Mouse (Mus musculus) olfactory bulb, adult 2 months (tissue): Measurements from ENCODE around the gene Cfap43. TPM values are rescaled to one million over a fixed set of nuclear protein-coding genes. Genes with fewer than 3 reads are reported as not detected.

Experiments
- H3K27ac ChIP-seq: fragments of 200-500 bp; 2 replicates; pipeline ENCODE4 v1.5.1; 2012; ENCODE audit warnings: low read depth, low read length; ENCODE audit not compliant: insufficient read depth
- H3K4me1 ChIP-seq: fragments of 200-500 bp; 2 replicates; pipeline ENCODE4 v1.6.1; 2012; ENCODE audit warnings: low read length; ENCODE audit not compliant: control insufficient read depth, insufficient read depth
- H3K4me3 ChIP-seq: fragments of 200-500 bp; 2 replicates; pipeline ENCODE4 v1.5.1; 2012; ENCODE audit warnings: mild to moderate bottlenecking, low read depth, low read length, moderate library complexity; ENCODE audit not compliant: insufficient read depth
- CTCF ChIP-seq: fragments of 200-500 bp; IDR thresholded peaks from 2 replicates; pipeline ENCODE4 v1.5.1; 2012; ENCODE audit warnings: low read depth, mild to moderate bottlenecking, low read length, moderate library complexity; ENCODE audit not compliant: insufficient read depth
- POLR2A ChIP-seq: fragments of 200-500 bp; IDR thresholded peaks from 2 replicates; pipeline ENCODE4 v1.6.1; 2012; ENCODE audit warnings: mild to moderate bottlenecking, low read depth, low read length, moderate library complexity; ENCODE audit not compliant: insufficient read depth
- WGBS: fragments of 180-500 bp; shearing (Covaris S2); methylation state at CpG from one replicate; pipeline ENCODE4 v1.1.7; 2018; 5-methylcytosine and 5-hydroxymethylcytosine counted together
- polyA plus RNA-seq: library from polyadenylated mRNA; stranded (reverse); fragments of >200 nt; gene quantifications from 2 replicates; pipeline ENCODE4 v1.2.4, GENCODE M21; 2012; ENCODE audit warnings: low replicate concordance; ENCODE audit not compliant: missing spikeins, insufficient read depth, insufficient read length

The Cfap43 gene
- polyA plus RNA-seq, 1 experiment = not detected

DNA sequence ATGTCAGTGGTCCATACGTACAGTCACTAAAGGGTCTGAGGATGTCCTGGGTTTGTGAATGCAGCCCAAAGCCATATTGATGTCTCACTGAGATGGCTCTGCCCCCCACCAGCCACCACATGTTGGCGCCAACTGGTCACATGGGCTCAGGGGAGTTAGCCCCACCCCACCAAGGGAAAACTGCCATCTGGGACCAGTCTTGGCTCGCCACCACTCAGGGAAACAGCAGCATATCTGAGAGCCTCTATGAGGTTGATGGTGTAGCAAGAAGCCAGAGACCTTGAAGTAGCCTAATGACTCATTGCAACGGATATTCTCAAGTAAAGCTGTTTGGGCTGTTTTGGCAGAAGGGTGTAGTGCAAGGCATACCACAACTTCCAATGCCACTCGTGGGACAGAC is 95.1 kb downstream of the Cfap43 start:
- WGBS = 82% methylated on average over 5 of the region's 5 CpGs
- TF ChIP-seq POLR2A = no peak
- no peak for TF ChIP-seq CTCF
- Histone ChIP-seq H3K27ac (no peak overlapping the region), H3K4me3 (no peak overlapping the region), H3K4me1 (peaks cover 10% of the 10 kb centered on the region)

DNA sequence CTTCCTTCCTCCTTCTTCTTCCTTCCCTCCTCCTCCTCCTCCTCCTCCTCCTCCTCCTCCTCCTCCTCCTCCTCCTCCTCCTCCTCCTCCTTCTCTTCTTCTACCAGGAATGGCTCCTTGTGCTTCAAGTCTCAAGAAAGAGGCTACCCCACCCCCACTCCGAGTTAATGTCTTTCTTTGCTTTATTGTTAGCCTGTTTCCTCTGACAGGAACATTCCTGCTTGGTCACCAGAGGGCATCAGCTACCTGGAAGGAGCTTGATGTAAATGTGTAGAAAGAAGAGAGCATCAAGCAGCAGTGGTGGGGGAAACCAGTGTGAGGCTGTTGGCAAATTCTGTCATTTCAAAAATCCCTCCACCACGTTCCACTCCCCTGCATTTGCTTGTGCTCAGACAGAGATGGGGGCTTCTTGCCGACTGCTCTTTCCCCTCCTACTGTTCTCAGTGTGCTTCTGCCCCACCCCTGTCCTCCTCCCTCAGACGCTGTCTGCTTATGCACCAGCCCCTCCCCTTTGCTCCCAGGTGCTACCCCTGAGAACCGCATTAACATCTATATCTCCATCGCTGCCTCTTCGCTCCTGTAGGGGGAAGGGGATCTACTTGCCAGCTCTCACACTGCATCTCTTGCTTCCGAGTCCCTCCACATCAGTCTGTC is 96.8 kb downstream of the Cfap43 start:
- Histone ChIP-seq H3K27ac (no peak overlapping the region), H3K4me3 (no peak overlapping the region), H3K4me1 (peaks cover 10% of the 10 kb centered on the region)
- WGBS = 24% methylated on average over 8 of the region's 8 CpGs
- no peak for TF ChIP-seq CTCF
- TF ChIP-seq POLR2A = no peak

DNA sequence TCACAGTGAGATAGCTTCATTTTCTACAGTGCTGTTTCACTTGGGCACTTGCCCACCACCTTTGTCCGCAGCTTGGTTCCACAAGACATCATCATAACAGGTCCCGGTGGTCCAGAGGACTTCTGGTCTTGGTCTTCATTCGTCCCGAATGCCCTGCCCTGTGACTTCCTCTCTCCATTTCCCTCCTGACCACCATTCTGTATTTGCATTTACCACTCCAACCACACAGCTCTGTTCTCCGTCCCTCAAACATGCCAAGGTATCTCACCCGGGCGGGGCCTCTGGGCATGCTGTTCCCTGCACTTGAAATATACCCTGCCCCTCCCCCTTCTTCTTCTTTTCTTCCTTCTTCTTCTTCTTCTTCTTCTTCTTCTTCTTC is 97.6 kb downstream of the Cfap43 start:
- H3K4me3 ChIP-seq = no peak overlapping the region
- H3K27ac ChIP-seq = no peak overlapping the region
- 61% methylated on average over 7 of the region's 7 CpGs for WGBS
- TF ChIP-seq CTCF = no peak
- no peak for TF ChIP-seq POLR2A
- H3K4me1 ChIP-seq = peaks cover 10% of the 10 kb centered on the region

DNA sequence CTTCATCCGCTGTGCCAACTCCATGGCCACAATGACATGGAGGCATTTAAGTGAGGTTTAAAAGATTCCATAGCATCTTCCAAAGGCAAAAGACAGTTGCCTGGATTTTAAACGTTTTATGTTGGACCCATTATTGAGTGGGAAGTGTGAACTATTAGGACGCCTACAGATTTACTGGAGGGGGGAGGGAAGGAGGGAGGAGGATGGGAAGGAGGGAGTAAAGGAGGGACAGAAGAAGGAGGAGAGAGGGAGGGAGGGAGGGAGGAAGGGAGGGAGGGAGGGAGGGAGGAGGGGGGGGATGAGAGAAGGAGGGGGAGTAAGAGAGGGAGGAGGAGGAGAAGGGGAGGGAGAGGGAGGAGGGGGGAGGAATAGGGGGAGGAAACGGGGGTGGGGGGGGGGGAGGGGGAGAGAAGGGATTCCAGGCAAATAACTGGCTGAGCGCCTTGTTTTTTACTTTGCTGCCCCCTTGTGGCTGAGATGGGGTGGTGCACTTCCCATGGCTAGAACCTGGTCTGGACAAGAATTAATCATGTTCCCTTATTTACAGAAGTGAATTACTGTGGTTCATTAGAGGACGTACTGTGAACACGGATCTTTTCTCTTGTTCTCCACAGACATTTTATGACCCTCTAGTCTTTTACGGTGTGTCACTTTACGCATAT is 98.1 kb downstream of the Cfap43 start:
- no peak overlapping the region for H3K4me3 ChIP-seq
- WGBS = 17% methylated on average over 8 of the region's 9 CpGs
- peaks cover 10% of the 10 kb centered on the region for H3K4me1 ChIP-seq
- H3K27ac ChIP-seq = no peak overlapping the region
- peak; percentile 22; the same call in 1 of the 2 replicates for TF ChIP-seq CTCF
- no peak for TF ChIP-seq POLR2A

DNA sequence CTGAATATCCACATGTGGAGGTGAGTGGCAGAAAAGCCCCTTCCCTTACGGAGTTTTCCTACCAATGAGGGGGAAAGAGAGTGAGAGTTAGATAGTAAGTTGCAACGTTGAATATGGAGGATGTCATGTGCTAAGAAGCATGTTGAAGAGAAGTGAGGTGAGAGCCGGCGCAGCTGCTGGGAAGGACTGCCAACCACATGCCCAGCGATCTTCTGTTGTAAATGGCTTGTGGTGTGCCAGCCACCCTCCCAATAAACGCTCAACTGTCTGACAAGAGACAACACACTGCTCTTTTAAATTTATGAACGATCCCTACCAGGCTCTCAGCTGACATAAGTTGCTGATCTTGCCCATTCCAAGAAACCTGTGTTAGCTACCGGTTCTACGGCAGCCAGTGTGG is 101.4 kb downstream of the Cfap43 start:
- Histone ChIP-seq H3K27ac (no peak overlapping the region), H3K4me1 (peaks cover 10% of the 10 kb centered on the region), H3K4me3 (no peak overlapping the region)
- TF ChIP-seq CTCF (no peak), POLR2A (no peak)
- WGBS = 53% methylated on average over 9 of the region's 9 CpGs

DNA sequence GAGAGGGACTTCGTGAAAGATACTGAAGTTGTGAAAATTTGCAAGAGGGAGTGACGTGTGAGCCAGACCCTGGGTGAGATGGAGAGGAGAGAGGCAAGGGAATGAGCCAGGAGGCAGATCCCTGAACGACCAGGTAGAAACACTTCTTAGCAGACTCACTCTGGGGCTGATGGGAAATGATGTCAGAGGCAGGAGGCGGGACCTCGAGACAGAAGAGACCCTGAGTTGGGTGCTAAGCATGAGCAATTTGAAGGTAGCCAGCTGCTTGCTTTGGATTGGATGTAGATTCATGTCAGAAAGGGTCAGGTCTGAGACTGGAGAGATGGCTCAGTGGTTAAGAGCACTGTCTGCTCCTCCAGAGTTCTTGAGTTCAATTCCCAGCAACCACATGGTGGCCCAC is 104.4 kb downstream of the Cfap43 start:
- Histone ChIP-seq H3K4me1 (no peaks in the 10 kb centered on the region), H3K4me3 (no peak overlapping the region), H3K27ac (no peak overlapping the region)
- 93% methylated on average over 5 of the region's 5 CpGs for WGBS
- no peak for TF ChIP-seq POLR2A
- no peak for TF ChIP-seq CTCF

DNA sequence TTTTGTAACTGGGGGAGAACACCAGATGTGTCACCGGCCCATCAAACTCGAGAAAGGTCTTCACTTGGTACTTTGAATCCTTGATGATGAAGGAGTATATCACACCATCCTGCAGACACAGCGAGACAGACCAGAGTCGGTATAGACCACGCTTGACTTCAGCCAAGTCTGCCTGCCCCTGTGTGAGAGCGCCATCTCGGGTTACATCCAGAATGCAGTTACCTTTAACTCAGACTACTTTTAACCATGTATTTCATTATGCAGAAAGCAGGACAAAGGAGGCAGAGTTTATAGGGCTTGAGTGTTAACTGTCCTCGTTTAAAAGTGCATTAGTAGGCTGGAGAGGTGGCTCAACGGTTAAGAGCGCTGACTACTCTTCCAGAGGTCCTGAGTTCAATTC is 107.0 kb downstream of the Cfap43 start:
- WGBS = 78% methylated on average over 10 of the region's 10 CpGs
- H3K27ac ChIP-seq = no peak overlapping the region
- no peak overlapping the region for H3K4me3 ChIP-seq
- no peaks in the 10 kb centered on the region for H3K4me1 ChIP-seq
- TF ChIP-seq CTCF (no peak), POLR2A (no peak)

DNA sequence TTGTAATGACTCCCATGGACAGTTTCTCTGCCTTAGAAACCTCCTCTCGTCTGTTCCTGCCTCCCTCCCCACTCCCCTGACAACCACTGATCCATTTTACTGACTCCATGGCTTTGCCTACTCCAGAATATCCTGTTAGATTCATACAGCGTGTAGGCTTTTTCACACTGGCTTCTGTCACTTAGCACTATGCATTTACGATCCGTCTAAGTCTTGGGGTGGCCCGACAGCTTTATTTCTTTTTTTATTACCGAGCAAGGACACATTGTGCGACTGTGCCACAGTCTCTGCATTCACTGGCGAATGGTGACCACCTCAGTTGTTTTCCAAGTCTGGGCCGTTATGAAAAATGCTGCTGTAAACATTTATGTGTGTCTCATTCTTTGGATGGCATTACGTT is 120.5 kb downstream of the Cfap43 start:
- H3K4me3 ChIP-seq = no peak overlapping the region
- H3K27ac ChIP-seq = no peak overlapping the region
- H3K4me1 ChIP-seq = 0 out of 2 replicates have a peak, but pooled peaks cover 2% of the 10 kb centered on the region
- 63% methylated on average over 10 of the region's 10 CpGs for WGBS
- no peak for TF ChIP-seq CTCF
- no peak for TF ChIP-seq POLR2A

DNA sequence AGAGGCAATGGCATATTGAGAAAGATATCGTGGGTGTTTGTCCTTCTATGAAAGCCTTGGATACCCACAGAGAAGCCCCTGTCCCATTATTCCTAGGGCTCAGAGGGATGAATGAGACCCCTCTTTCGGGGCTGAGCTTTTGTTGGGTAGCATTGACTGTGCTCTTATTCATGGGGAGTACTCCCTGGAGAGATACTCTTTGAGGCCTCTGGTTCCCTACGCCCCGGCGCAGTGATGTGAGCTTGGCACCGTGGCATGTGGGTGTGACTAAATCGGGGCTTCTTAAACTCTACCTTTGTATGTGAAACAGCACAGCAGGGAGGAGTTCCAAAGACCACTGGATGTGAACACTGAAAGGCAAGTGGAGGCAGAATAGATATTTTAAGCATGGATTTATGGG is 122.4 kb downstream of the Cfap43 start:
- 52% methylated on average over 7 of the region's 7 CpGs for WGBS
- Histone ChIP-seq H3K27ac (no peak overlapping the region), H3K4me1 (0 out of 2 replicates have a peak, but pooled peaks cover 2% of the 10 kb centered on the region), H3K4me3 (no peak overlapping the region)
- TF ChIP-seq CTCF = no peak
- no peak for TF ChIP-seq POLR2A
